Mouse (Mus musculus): ENCODE data around the gene Pde4b. TPM values are rescaled to one million over a fixed set of nuclear protein-coding genes. Genes with fewer than 3 reads are reported as not detected.

Pde4b gene
- polyA plus RNA-seq, 1 experiment, result 3.9 TPM

GRCm38 (mm10) chr4:102088235-102088867, 1.0 kb downstream of the Pde4b start:
- no peak for TF ChIP-seq CTCF (IDR thresholded peaks at IDR 0.05; ENCODE audit: control insufficient read depth, insufficient read depth, low read length)
- no peak for TF ChIP-seq POLR2A (IDR thresholded peaks at IDR 0.05; ENCODE audit: borderline replicate concordance, control insufficient read depth, low read depth, low read length)
- H3K27ac ChIP-seq (ENCODE audit: control insufficient read depth, insufficient read depth, low read depth, low read length, poor library complexity), result no peak overlapping the region
- H3K4me3 ChIP-seq (replicated peaks; ENCODE audit: control insufficient read depth, low read depth, low read length), result no peak overlapping the region
- 32% methylated on average over 15 of the region's 15 CpGs for WGBS
- no peaks in the 10 kb centered on the region for H3K4me1 ChIP-seq (ENCODE audit: control insufficient read depth, insufficient read depth, low read length)

GRCm38 (mm10) chr4:102095851-102096250, 8.5 kb downstream of the Pde4b start:
- Histone ChIP-seq H3K27ac (ENCODE audit: control insufficient read depth, insufficient read depth, low read depth, low read length, poor library complexity) (no peak overlapping the region), H3K4me1 (ENCODE audit: control insufficient read depth, insufficient read depth, low read length) (no peaks in the 10 kb centered on the region), H3K4me3 (replicated peaks; ENCODE audit: control insufficient read depth, low read depth, low read length) (no peak overlapping the region)
- TF ChIP-seq POLR2A (IDR thresholded peaks at IDR 0.05; ENCODE audit: borderline replicate concordance, control insufficient read depth, low read depth, low read length) (no peak), CTCF (IDR thresholded peaks at IDR 0.05; ENCODE audit: control insufficient read depth, insufficient read depth, low read length) (no peak)
- 81% methylated on average over 2 of the region's 2 CpGs for WGBS

GRCm38 (mm10) chr4:102102241-102102640, 14.9 kb downstream of the Pde4b start:
- no peak overlapping the region for H3K27ac ChIP-seq (ENCODE audit: control insufficient read depth, insufficient read depth, low read depth, low read length, poor library complexity)
- 69% methylated on average over 4 of the region's 4 CpGs for WGBS
- TF ChIP-seq CTCF (IDR thresholded peaks at IDR 0.05; ENCODE audit: control insufficient read depth, insufficient read depth, low read length), result no peak
- TF ChIP-seq POLR2A (IDR thresholded peaks at IDR 0.05; ENCODE audit: borderline replicate concordance, control insufficient read depth, low read depth, low read length), result no peak
- no peak overlapping the region for H3K4me3 ChIP-seq (replicated peaks; ENCODE audit: control insufficient read depth, low read depth, low read length)
- H3K4me1 ChIP-seq (ENCODE audit: control insufficient read depth, insufficient read depth, low read length), result no peaks in the 10 kb centered on the region

- TF ChIP-seq CTCF (IDR thresholded peaks at IDR 0.05; ENCODE audit: control insufficient read depth, insufficient read depth, low read length) (no peak), POLR2A (IDR thresholded peaks at IDR 0.05; ENCODE audit: borderline replicate concordance, control insufficient read depth, low read depth, low read length) (no peak)
- WGBS, result 15% methylated on average over 2 of the region's 2 CpGs
- Histone ChIP-seq H3K4me1 (ENCODE audit: control insufficient read depth, insufficient read depth, low read length) (no peaks in the 10 kb centered on the region), H3K27ac (ENCODE audit: control insufficient read depth, insufficient read depth, low read depth, low read length, poor library complexity) (no peak overlapping the region), H3K4me3 (replicated peaks; ENCODE audit: control insufficient read depth, low read depth, low read length) (no peak overlapping the region)
These were observed 17.2 kb downstream of the Pde4b start for GRCm38 (mm10) chr4:102104534-102105014.

- Histone ChIP-seq H3K4me3 (replicated peaks; ENCODE audit: control insufficient read depth, low read depth, low read length) (no peak overlapping the region), H3K27ac (ENCODE audit: control insufficient read depth, insufficient read depth, low read depth, low read length, poor library complexity) (no peak overlapping the region), H3K4me1 (ENCODE audit: control insufficient read depth, insufficient read depth, low read length) (no peaks in the 10 kb centered on the region)
- TF ChIP-seq POLR2A (IDR thresholded peaks at IDR 0.05; ENCODE audit: borderline replicate concordance, control insufficient read depth, low read depth, low read length) (no peak), CTCF (IDR thresholded peaks at IDR 0.05; ENCODE audit: control insufficient read depth, insufficient read depth, low read length) (no peak)
- 79% methylated on average over 6 of the region's 6 CpGs for WGBS
These were observed 19.4 kb downstream of the Pde4b start for GRCm38 (mm10) chr4:102106771-102107170.

- Histone ChIP-seq H3K27ac (ENCODE audit: control insufficient read depth, insufficient read depth, low read depth, low read length, poor library complexity) (no peak overlapping the region), H3K4me1 (ENCODE audit: control insufficient read depth, insufficient read depth, low read length) (no peaks in the 10 kb centered on the region), H3K4me3 (replicated peaks; ENCODE audit: control insufficient read depth, low read depth, low read length) (no peak overlapping the region)
- WGBS, result 80% methylated on average over 3 of the region's 3 CpGs
- TF ChIP-seq CTCF (IDR thresholded peaks at IDR 0.05; ENCODE audit: control insufficient read depth, insufficient read depth, low read length) (no peak), POLR2A (IDR thresholded peaks at IDR 0.05; ENCODE audit: borderline replicate concordance, control insufficient read depth, low read depth, low read length) (no peak)
These were observed 32.1 kb downstream of the Pde4b start for GRCm38 (mm10) chr4:102119454-102119853.

GRCm38 (mm10) chr4:102136366-102136849, 49.1 kb downstream of the Pde4b start:
- no peak overlapping the region for H3K4me3 ChIP-seq (replicated peaks; ENCODE audit: control insufficient read depth, low read depth, low read length)
- WGBS, result 59% methylated on average over 3 of the region's 3 CpGs

GRCm38 (mm10) chr4:102138346-102138745, 51.0 kb downstream of the Pde4b start:
- no peak overlapping the region for H3K27ac ChIP-seq (ENCODE audit: control insufficient read depth, insufficient read depth, low read depth, low read length, poor library complexity)
- 63% methylated on average over 4 of the region's 4 CpGs for WGBS
- H3K4me3 ChIP-seq (replicated peaks; ENCODE audit: control insufficient read depth, low read depth, low read length), result no peak overlapping the region
- H3K4me1 ChIP-seq (ENCODE audit: control insufficient read depth, insufficient read depth, low read length), result no peaks in the 10 kb centered on the region
- TF ChIP-seq CTCF (IDR thresholded peaks at IDR 0.05; ENCODE audit: control insufficient read depth, insufficient read depth, low read length) (no peak), POLR2A (IDR thresholded peaks at IDR 0.05; ENCODE audit: borderline replicate concordance, control insufficient read depth, low read depth, low read length) (no peak)

More at GRCm38 (mm10) chr4:102136366-102136849, 49.1 kb downstream of the Pde4b start:
- Histone ChIP-seq H3K4me1 (ENCODE audit: control insufficient read depth, insufficient read depth, low read length) (no peaks in the 10 kb centered on the region), H3K27ac (ENCODE audit: control insufficient read depth, insufficient read depth, low read depth, low read length, poor library complexity) (no peak overlapping the region)
- no peak for TF ChIP-seq CTCF (IDR thresholded peaks at IDR 0.05; ENCODE audit: control insufficient read depth, insufficient read depth, low read length)
- TF ChIP-seq POLR2A (IDR thresholded peaks at IDR 0.05; ENCODE audit: borderline replicate concordance, control insufficient read depth, low read depth, low read length), result no peak
